Mouse (Mus musculus): ENCODE results near the gene Fgf18.

Gene Fgf18

DNA sequence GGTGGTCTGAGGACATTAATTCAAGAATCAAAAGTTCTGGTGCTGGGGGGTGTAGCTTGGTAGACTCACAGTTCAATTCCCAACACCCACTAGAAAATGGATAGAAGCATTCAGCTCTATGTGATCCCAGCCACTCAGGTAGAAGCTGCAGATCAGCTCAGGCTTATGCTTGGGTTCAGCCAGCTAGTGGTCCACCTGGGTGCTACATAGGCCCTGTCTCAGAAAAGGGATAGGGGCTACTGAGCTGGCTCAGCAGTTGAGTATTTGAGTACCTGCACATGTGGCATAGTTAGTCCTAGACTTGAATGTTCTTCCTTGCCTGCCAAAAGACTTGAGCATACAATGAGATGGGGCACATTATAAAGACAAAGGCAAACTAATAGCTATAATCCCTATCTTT, 2.3 kb upstream of the Fgf18 start:
- DNase-seq, result no peak

GRCm38 (mm10) chr11:33149088-33149436, 1.9 kb upstream of the Fgf18 start:
- no peak for DNase-seq

DNA sequence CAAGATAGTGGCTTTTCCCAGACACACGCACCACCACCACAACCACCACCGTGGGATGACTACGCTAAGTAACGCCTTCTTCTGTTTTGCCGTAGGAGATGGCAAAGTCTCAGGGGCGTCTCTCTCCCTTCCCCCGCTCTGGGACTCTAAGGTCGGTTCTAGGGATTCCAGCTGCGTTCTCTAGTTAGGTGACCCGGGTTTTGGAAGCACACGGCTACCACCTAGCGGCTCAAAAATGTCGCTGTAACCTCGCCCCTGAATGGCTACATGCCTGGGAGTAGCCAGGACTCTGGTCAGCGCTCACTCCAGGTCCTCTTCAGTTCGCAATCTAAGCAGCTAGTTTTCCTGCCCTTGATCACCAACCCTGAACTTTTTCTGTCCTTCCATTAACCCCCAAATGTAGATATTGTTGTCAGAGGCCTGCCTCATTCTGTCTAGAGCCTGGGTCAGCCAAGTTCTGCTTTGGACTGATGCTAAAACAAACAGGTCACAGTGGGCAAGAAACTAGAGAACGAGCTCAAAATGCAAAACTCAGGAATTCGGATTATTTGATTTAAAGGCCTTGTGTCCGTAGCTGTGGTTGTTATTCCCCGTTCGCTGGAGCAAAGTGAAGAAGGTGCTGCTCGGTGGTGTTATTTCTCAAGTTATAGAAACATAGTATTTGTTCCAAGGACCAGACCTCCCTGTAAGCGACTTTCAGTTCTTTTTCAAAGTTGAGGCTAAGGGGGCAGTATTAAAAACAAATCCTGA, 1.3 kb upstream of the Fgf18 start:
- DNase-seq, result peak; percentile 73 to 76

- DNase-seq, result peak in 1 of 2 experiments; percentile 28
Measured at GRCm38 (mm10) chr11:33147572-33148337, 555 bp upstream of the Fgf18 start.

DNA sequence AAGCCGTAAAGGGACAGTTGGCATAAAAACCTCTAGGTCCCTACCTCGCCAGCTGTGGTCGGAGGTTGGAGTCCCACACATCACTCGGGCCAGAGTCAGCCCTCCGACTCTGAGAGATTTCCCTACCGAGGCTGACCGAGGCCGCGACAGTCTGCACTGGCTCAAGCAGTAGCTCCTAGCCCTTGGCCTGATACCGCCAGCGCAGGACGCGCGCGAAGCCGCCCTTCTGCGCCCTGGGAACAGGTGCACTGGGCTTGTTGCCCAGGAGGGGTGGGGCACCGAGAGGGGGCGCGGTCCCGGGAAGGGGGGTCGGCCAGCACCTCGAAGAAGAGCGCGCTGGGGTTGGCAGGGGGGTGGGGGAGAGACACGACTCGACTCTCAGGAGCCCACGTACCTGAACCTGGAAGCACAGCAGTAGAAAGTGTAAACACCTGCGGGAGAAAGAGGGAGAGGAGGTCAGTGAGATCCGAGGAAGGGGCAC, 509 bp downstream of the Fgf18 start:
- peak; percentile 22 to 48 for DNase-seq

- DNase-seq, result peak; percentile 55 to 59
Measured at GRCm38 (mm10) chr11:33146143-33146497, 1.1 kb downstream of the Fgf18 start.

- DNase-seq, result no peak
Measured at GRCm38 (mm10) chr11:33145201-33146142, 1.7 kb downstream of the Fgf18 start.

DNA sequence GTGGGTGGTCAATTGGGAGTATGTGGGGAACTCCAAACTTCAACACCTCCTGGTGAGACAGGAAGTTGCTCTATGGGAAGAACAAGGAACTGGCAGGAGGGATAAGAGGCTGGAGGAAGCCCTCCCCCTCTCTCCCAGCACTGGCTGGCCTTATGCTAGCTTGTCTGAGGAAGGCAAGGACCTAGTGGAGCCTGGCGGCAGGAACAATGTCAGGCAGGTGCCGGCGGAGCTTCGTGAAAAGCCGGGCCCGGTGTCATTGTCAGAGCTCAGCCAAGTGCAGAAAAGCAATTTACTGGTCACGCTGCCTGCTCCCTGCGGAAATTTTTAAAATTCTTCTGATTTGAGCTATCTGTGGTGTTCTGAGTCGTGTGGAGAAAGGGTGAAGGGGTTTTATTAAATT, 3.3 kb downstream of the Fgf18 start:
- no peak for DNase-seq

DNA sequence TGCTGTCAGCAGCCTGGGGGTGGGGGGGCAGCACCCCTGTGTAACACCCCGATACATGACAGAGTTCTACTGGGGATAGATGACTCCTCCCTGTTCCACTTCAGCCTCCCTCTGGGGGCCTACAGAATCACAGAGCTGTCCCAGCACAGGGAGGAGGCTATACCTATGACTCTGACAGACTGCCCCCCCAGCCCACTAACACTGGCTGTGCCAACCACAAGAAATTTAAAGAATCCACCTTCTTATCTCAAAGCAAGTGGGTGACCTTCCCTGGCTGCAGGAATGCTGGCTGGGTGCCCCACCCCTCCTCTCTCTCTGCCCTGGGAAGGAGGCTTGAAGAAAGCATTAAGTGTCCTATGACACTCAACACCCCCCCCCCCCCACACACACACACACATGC, 4.4 kb downstream of the Fgf18 start:
- no peak for DNase-seq

DNA sequence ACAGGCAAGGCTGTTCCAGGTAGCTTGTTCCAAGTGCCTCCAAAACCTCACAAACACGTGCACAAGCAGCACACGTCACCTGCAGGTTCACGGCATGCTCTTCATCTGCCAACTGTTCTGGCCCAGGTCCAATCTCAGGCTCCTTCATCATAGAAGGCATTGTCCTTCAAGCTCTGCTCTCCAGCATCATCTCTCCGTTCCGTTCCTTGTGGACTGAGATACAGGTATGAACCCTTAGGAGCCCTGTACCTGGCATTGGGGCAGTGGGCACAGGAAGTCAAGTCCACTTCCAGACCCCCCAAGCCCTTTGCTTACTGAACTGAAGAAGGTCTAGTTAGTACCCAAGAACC, 7.1 kb downstream of the Fgf18 start:
- no peak for DNase-seq

- no peak for DNase-seq
Measured at GRCm38 (mm10) chr11:33139458-33140110, 7.6 kb downstream of the Fgf18 start.

- DNase-seq, result no peak
Measured at GRCm38 (mm10) chr11:33138686-33139085, 8.5 kb downstream of the Fgf18 start.

GRCm38 (mm10) chr11:33134391-33134986, 12.7 kb downstream of the Fgf18 start:
- no peak for DNase-seq

DNA sequence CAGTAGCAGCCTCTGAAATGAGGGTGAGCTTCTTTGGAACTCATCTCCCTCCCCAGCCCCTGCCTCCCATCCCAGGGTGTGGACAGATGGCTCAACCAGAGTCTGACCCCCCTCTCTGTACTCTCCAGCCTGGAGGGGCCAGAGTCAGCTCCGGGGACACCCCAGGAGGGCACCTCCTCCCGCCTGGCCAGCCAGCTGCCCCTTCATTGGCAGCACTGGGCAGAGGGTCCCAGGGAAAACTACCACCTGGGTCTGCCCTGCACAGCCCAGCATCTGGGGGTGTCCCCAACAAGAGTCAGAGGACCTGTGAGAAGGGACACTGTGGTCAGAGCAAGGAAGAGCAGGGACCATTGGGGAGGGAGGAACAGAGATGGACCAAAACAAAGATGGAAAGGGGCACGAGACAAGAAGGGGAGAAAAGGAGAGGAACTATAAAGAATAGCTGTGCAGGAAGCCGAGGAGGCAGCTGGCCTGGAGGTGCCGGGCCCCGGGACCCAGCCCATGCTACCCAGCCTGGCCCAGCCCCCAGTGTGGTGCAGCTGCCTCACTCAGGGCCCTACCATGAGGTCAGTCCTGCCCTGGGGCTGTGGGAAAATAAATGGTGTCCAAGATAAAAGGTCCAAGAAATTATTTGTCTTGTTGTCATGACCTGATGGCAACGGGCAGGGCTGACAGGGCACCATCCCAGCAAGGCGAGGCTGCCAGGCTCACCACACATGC, 14.4 kb downstream of the Fgf18 start:
- DNase-seq, result no peak

DNA sequence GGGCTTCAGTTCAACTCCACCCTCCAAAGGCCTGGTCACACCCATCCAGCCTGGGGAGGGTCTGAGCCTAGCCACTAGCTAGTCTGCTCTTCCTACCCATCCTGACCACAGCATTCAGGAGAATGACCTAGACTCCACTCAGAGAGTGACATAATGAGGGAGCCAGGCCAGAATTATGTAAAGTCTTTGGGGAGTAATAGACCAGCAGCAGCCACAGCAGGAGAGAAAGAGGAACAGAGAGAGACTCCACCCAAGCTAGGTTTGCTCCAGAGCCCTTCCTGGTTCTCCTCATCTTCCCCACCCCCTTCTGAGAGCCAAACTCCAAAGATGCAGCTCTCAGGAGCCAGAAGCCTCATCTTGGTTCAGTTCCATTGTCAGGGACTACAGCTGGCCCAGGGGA, 20.1 kb downstream of the Fgf18 start:
- no peak for DNase-seq

GRCm38 (mm10) chr11:33122575-33123268, 24.5 kb downstream of the Fgf18 start:
- no peak for DNase-seq

DNA sequence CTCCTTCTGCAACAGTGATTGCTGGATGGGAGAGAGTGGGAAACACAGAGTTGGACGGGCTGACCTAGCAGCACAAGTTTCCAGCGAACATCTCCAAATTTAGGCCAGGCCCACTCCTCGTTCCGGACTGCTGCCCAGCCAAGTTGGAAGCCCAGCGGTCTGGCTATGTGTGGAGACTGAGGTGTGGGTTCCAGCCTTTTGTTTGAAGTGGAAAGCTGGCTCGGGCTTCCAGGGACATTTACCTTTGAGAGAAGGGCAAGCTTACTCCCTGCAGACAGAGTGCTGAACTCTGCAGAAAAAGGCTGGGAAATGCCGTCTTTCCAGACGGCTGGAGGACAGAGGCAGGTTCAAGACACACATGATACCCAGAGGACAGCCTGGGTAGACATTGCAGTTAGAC, 27.6 kb downstream of the Fgf18 start:
- no peak for DNase-seq

GRCm38 (mm10) chr11:33119116-33119515, 28.1 kb downstream of the Fgf18 start:
- DNase-seq, result no peak

GRCm38 (mm10) chr11:33118480-33118879, 28.7 kb downstream of the Fgf18 start:
- DNase-seq, result no peak

GRCm38 (mm10) chr11:33115796-33116195, 31.4 kb downstream of the Fgf18 start:
- no peak for DNase-seq

GRCm38 (mm10) chr11:33112407-33112806, 34.8 kb downstream of the Fgf18 start:
- DNase-seq, result peak; percentile 58 to 60
